Comparison of ENCODE assay signal across 11 mouse cellular contexts in genomic region chr7:119015736-119016135, GRCm38 (mm10). TPM values are rescaled to one million over a fixed set of nuclear protein-coding genes. Genes with fewer than 3 reads are reported as not detected.
A peak's percentile ranks its signal among the peaks of the same experiment; 100 is the strongest.
DNase-seq lines count a peak whose midpoint lies in the region; ATAC-seq and TF ChIP-seq lines count a peak whose summit lies in the region.
"Had no signal": no experiment of that assay in that cellular context is flagged by ENCODE, and none has a peak within 500 bp of the region (broad histone marks: within the 10 kb centered on the region; RNA-seq: fewer than 3 reads in every experiment).

No protein-coding gene starts in this region.

- H3K4me3 ChIP-seq in forebrain, embryonic 10.5 days, result no peak overlapping the region
- no peak overlapping the region for H3K4me3 ChIP-seq in forebrain, embryonic 16.5 days (replicated peaks; ENCODE audit: low read length)
- H3K4me3 ChIP-seq in lung, embryonic 14.5 days (ENCODE audit: low read depth, low read length), result no peak overlapping the region
- H3K4me3 ChIP-seq in bone marrow macrophage, adult 2 months (ENCODE audit: insufficient read depth, low read length), result no peak overlapping the region
- H3K4me3 ChIP-seq: heart, embryonic 13.5 days; liver, embryonic 15.5 days; stomach, embryonic 15.5 days had no signal

- peak; percentile 68 for TF ChIP-seq CTCF in lung, embryonic 14.5 days (IDR thresholded peaks at IDR 0.05; ENCODE audit: low read depth)
- TF ChIP-seq CTCF in bone marrow macrophage, adult 2 months (IDR thresholded peaks at IDR 0.05; ENCODE audit: low read depth, low read length), result peak; percentile 40; the same call in 1 of the 2 replicates

- no peak overlapping the region for H3K4me2 ChIP-seq in forebrain, embryonic 16.5 days (ENCODE audit: low read length)
- H3K4me2 ChIP-seq in lung, embryonic 14.5 days, result no peak overlapping the region
- H3K4me2 ChIP-seq: heart, embryonic 13.5 days; liver, embryonic 15.5 days; stomach, embryonic 15.5 days had no signal

- no peak overlapping the region for H3K9ac ChIP-seq in forebrain, embryonic 16.5 days (replicated peaks; ENCODE audit: low read depth, low read length)
- H3K9ac ChIP-seq in lung, embryonic 14.5 days, result no peak overlapping the region
- H3K9ac ChIP-seq: heart, embryonic 13.5 days; liver, embryonic 15.5 days; stomach, embryonic 15.5 days had no signal

- intact Hi-C loops in left cerebral cortex, postnatal 4 days (cut with DNase I), result loop anchor here (5.0 to 10.0 kb wide), 2 partner anchors 409 to 432 kb away; no protein-coding TSS in a partner anchor

- no peak for TF ChIP-seq POLR2A in bone marrow macrophage, adult 2 months (IDR thresholded peaks at IDR 0.05; ENCODE audit: borderline replicate concordance, low read depth, low read length)

- no peaks in the 10 kb centered on the region for H3K36me3 ChIP-seq in forebrain, embryonic 10.5 days (replicated peaks)
- no peaks in the 10 kb centered on the region for H3K36me3 ChIP-seq in forebrain, embryonic 16.5 days (ENCODE audit: control insufficient read depth, insufficient read depth)
- H3K36me3 ChIP-seq in lung, embryonic 14.5 days (ENCODE audit: insufficient read depth), result no peaks in the 10 kb centered on the region
- H3K36me3 ChIP-seq: heart, embryonic 13.5 days; liver, embryonic 15.5 days; stomach, embryonic 15.5 days had no signal

- 0 out of 2 replicates have a peak, but pooled peaks cover 4% of the 10 kb centered on the region for H3K27me3 ChIP-seq in forebrain, embryonic 10.5 days (ENCODE audit: poor library complexity, severe bottlenecking)
- H3K27me3 ChIP-seq in forebrain, embryonic 16.5 days (replicated peaks; ENCODE audit: control insufficient read depth, insufficient read depth, low read length), result no peaks in the 10 kb centered on the region
- H3K27me3 ChIP-seq in lung, embryonic 14.5 days (ENCODE audit: insufficient read depth, low read length), result no peaks in the 10 kb centered on the region
- H3K27me3 ChIP-seq: liver, embryonic 15.5 days; stomach, embryonic 15.5 days had no signal

- ATAC-seq in forebrain, embryonic 16.5 days, result no peak
- ATAC-seq in lung, embryonic 14.5 days (ENCODE audit: insufficient read depth), result no peak
- no peak for ATAC-seq in erythroid progenitor cell, adult 5-6 weeks (replicated peaks; ENCODE audit: low FRiP score, poor library complexity, severe bottlenecking)

- H3K9me3 ChIP-seq in forebrain, embryonic 10.5 days, result no peaks in the 10 kb centered on the region
- no peaks in the 10 kb centered on the region for H3K9me3 ChIP-seq in forebrain, embryonic 16.5 days (ENCODE audit: control insufficient read depth, low read length)
- no peaks in the 10 kb centered on the region for H3K9me3 ChIP-seq in lung, embryonic 14.5 days (ENCODE audit: low read depth, low read length)
- H3K9me3 ChIP-seq: heart, embryonic 13.5 days; liver, embryonic 15.5 days; stomach, embryonic 15.5 days had no signal

- 2% methylated on average over 3 of the region's 3 CpGs for WGBS in forebrain, embryonic 10.5 days
- WGBS in forebrain, embryonic 16.5 days, result 0% methylated on average over 3 of the region's 3 CpGs
- WGBS in lung, embryonic 14.5 days, result 0% methylated on average over 3 of the region's 3 CpGs

- H3K27ac ChIP-seq in forebrain, embryonic 10.5 days, result no peak overlapping the region
- no peak overlapping the region for H3K27ac ChIP-seq in forebrain, embryonic 16.5 days (ENCODE audit: low read length)
- H3K27ac ChIP-seq in lung, embryonic 14.5 days (ENCODE audit: low read depth), result no peak overlapping the region
- no peak overlapping the region for H3K27ac ChIP-seq in bone marrow macrophage, adult 2 months (ENCODE audit: insufficient read depth, low read depth, low read length)
- H3K27ac ChIP-seq: heart, embryonic 13.5 days; liver, embryonic 15.5 days; stomach, embryonic 15.5 days had no signal

- peak; percentile 44 for DNase-seq in forebrain, embryonic 10.5 days (ENCODE audit: extremely low spot score, low spot score)
- peak; percentile 56 for DNase-seq in lung, embryonic 14.5 days
- DNase-seq in lung, adult 18-20 months, result no peak
- peak; percentile 42 for DNase-seq in left cerebral cortex, postnatal 4 days
- DNase-seq in T-cell, adult 2 months (ENCODE audit: low spot score), result no peak

- H3K4me1 ChIP-seq in forebrain, embryonic 10.5 days, result 0 out of 2 replicates have a peak, but pooled peaks cover 6% of the 10 kb centered on the region
- no peaks in the 10 kb centered on the region for H3K4me1 ChIP-seq in forebrain, embryonic 16.5 days (replicated peaks; ENCODE audit: control insufficient read depth, insufficient read depth, low read length)
- no peaks in the 10 kb centered on the region for H3K4me1 ChIP-seq in lung, embryonic 14.5 days (ENCODE audit: insufficient read depth)
- no peaks in the 10 kb centered on the region for H3K4me1 ChIP-seq in bone marrow macrophage, adult 2 months (ENCODE audit: control insufficient read depth, insufficient read depth, low read length)
- H3K4me1 ChIP-seq: heart, embryonic 13.5 days; liver, embryonic 15.5 days; stomach, embryonic 15.5 days had no signal

RNA-seq across cellular contexts. Expression of gene Gprc5b, which starts 20.7 kb away (rescaled TPM):
- 9.0 and 12.2 TPM in 2 replicates for polyA plus RNA-seq in forebrain, embryonic 10.5 days (2016; fragmentation: Nextera tagmentation; extraction: Ambion mirVana)
- polyA plus RNA-seq in forebrain, embryonic 16.5 days (2015; fragmentation: Nextera tagmentation; extraction: Ambion mirVana), result 5.9 and 6.2 TPM in 2 replicates
- polyA plus RNA-seq in lung, embryonic 14.5 days (2014; fragmentation: Nextera tagmentation; extraction: Ambion mirVana), result 7.6 and 10.9 TPM in 2 replicates
- 0.24 and 1.2 TPM in 2 replicates for polyA plus RNA-seq in bone marrow macrophage, adult 2 months (2012; ENCODE audit: insufficient read depth, insufficient read length, missing spikeins)
- total RNA-seq in left cerebral cortex, postnatal 4 days (2021), result 10 to 100 TPM; 17.9 to 20.2 TPM
- not detected in 2 replicates for total RNA-seq in erythroid progenitor cell, adult 5-6 weeks (2015; ENCODE audit: low replicate concordance)
- 0.08 TPM in 1 of 2 replicates, not detected in the other for total RNA-seq in erythroid progenitor cell, adult 5-6 weeks (2017; ENCODE audit: low replicate concordance)

Comparison
In these comparisons a context has a peak if more than half of its experiments do, and no peak if none do; other contexts are left out.
1. DNase-seq: peak in forebrain, embryonic 10.5 days (single experiment), lung, embryonic 14.5 days (single experiment) and left cerebral cortex, postnatal 4 days (single experiment); none in lung, adult 18-20 months (0 of 2) and T-cell, adult 2 months (single experiment).